Mouse (Mus musculus) cerebellum, adult 18-20 months (tissue): ENCODE measurements around the gene Nr4a2.

Experiments used
- DNase-seq, 2 experiments: peaks; one replicate each; pipeline ENCODE4 v3.0.0; 2021

Nr4a2 gene

DNA sequence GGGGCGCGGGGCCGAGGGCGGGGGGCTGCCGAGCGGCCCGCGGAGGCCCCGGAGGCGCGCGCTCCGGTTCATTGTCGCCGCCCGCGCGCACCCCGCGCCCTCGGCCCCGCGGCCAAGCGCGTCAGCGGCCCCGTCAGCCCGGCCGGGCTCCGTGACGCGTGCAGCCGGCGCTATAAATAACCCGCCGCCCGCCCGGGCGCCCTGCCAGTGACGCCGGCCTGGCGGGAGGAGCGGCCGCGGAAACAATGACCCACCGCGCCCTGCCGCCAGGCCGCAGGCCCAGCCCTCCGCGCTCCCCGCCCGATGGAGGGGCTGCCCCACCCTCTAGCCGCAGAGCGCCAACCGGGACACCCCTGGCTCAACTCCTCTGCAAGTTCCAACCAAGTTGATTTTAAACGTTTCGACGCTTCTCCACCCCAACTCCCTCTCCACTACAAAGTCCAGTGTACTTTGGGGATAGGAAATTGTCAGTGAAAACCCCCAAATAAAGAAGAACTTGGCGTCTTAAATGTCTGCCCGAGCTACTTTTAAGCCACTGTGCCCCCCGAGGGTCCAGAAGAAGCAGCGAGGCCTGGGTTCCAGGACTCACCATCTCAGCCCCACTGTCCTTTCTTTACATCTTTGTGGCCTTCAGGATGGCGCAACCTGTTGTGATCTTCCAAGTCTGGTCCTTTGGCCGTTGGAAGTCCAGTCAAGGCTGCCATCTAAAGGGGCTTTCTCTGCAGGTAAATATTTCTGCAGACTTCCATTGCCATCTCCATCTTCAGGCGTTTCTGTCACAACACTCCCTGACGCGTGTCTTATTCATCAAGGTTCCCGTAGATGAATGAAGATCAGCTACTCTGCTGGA, at the start of gene Nr4a2:
Gene Nr4a2 (minus strand): TSS at position 13 of the 850 bp plus-strand sequence.
- peak; percentile 85 to 96 for DNase-seq

DNA sequence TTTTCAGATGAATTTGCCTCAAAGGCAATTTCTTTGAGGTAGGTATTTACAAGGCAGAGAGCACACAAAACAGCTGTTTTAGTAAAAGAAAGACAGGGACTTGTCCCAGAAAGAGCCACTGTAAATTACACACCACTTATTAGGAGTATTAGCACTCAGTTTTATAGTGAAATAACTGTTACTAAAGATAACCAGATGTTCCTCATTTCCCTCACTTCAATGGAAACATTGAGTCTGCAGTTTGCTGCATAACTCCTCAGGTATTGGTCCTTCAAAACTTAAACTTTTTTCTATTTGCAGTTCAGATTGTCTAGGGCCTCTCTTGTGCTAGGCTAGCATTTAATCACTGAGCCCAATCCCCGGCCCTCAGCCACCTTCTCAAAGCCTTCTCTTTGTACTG, 41.6 kb upstream of the Nr4a2 start:
- DNase-seq: no peak

DNA sequence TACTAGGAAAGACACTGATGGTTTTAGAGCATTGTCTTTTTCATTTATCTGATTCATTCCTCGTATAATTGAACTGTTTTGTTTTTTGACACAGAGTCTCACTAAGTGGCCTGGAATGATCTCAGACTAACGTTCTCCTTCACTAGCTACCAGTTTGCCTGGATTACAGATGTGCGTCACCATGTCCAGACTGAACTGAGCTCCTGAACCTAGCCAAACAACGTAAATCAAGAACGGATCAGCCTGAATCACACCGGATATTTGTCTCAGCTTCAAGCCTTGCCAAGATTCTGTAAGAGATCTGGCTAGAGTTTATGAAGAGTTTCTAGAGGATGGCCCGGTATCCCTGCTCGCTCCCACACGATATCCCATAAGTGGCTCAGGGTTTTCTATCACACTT, 33.0 kb upstream of the Nr4a2 start:
- DNase-seq: no peak

DNA sequence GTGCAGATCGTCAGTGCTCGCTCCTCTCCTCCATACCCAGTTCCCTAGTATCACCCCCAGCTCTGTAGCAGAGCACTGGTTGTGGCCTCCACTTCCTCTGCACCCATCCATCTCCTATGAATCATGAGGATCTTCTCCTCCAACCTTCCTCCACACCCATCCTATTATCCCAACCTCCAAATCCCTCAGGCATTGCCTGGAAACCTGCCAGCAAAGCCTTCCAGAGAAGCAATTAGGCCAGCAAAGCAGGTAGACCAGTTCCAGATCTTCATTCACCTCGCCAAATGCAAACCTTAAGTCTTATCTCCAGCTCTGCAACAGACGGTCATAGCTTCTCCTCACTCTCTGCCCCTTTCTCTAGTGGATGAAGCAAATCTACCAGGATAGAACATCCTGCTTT, 26.0 kb upstream of the Nr4a2 start:
- peak; percentile 4 to 11 for DNase-seq

DNA sequence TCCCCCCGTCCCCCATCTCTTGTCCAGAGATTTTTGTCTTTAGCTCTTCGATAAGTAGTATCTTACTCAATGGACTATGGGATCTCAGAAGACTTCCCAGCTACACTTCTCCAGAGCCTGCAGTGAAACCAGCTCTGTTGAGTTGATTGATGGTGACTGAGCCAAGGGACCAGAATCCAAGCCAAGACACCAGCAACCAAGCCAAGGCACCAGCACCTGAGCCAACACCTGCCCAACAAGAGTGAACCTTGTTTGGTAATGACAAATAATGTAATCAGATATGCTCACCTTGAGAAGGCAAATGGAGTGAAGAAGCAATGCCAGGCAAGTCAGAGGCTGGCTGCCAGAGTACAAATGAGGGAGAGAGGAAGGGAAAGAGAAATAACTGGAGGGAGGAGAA, 24.4 kb upstream of the Nr4a2 start:
- DNase-seq: no peak

DNA sequence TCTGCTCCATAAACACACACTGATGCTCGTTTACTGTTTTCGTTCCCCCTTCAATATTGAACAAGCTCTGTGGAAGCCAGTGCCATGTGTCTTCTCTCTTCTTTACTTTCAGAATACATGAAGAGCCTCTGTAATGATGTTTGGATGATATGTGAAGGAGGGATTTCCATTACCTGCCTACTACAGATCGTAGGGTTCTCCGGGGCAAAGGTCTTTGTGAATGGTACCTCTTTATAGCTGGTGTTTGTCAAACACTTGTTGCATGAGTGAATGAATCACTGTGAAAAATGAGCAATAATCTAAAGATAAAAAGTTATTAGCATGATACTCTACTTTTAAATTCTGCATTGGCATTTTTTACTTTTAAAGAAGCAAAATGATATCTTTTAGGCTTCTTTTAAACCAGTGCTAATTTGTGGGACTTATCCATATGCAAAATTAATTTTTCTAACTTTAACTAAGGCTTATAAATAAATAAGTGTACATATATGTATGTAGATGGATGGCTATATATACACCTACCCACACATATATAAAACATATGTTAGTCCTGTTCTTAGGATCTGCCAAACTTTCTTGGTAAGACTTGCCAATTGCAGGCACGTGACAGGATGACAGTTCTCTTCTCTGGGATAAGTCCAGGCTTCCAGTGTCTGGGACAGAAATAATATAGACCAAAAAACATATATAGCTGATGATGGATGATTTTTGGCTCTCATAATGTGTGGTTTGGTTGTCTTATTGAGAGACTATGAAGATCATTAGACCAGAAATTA, 22.0 kb upstream of the Nr4a2 start:
- DNase-seq: no peak

DNA sequence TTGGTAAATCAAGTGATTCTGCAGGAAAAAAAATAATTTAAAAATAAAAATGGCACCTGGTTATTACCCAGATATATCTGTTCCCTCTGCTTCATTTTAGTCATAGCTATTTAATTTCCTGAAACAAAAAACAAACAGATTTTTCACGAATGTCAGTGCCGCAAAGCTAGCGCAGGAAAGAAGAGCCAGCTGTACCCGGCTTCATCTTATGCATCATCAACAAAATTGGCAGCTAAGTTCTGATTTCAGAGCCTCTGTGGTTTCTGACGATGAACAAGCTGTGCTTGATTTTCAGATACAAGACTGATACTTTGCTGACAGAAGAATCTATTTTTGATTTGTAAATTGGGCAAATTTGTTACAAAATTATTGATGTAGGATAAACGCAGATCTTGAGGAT, 14.8 kb upstream of the Nr4a2 start:
- no peak for DNase-seq

DNA sequence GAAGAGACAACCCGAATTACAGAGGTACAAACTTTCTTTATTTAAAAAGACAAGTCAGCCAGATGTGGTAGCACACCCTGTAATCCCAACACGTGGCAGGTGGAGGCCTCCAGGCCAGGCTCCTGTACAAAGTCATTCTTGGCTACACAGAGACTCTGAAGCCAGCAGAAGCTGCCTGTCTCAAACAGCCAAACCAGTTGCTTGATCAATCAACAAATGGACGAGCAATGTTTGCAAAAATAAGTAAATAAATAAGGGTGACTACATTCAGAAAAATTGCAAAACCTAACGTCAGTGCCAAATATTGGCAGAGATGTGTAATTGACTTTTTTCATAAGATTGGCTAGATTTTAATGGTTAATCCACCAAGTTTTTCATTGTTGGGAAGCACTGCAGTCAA, 3.7 kb upstream of the Nr4a2 start:
- no peak for DNase-seq

DNA sequence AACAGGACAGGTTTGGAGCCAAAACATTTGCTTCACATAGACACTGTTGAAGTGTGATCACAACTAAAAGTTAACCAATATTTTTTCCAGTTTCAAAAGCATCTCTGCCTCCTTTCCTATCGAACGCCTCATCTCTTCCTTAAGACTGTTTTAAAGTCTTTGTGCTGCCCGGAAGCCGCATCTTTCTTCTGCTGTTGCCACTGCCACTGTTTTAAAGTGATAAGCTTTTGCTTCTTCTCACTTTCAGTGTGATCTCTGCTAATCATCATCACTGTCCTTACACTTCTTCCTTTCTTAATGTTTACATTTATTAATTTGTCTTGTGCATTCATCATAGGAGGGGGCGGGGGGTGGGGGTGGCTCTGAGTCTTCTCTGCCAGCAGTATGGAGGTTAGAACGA, 2.1 kb upstream of the Nr4a2 start:
- DNase-seq: no peak

DNA sequence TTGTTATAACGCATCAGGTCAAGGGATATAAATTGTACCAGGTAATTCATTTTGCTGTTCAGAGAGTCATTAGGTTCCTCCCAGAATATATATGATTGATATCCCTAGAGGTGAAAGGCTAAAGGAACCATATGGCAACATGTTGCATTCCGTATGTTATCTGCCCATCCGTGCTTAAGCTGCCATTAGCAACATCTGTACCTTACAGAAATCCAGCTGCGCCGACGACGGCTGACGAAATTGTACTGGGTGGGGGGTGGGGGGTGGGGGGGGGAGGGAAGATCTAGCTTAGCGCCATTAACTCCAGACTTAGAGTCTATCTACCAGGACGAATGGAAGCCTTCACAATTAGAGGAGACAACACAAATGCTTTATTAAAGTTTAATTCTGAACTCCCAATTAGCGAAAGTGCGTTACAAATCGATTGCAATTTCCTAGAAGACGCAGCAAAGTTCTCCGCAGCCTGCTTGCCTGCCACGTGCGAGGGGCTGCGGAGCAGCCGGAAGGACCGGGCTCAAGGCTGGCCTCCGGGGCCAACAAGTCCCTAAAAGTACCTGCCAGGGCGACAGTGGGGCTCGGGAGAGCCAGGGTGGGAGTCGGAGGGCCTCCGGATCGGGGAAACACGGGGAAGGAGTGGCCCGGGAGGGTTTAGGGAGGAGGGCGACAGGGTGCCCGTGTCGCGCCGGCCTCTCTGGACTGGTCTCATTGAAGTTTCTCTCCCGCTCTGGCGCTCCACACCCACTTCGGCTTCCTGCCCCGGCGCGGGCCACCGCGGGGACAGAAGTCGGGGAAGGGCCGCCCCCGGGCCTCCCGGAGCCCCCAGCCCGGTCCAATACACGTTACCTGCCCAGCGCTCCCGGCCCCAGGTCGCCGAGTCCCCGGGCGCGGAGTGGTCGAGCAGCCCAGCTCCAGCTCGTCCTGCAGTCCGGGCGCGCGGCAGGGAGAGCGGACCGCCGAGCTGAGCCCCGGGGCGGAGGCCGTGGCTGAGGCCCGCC, 520 bp downstream of the Nr4a2 start:
- DNase-seq: peak in 1 of 2 experiments; percentile 50

DNA sequence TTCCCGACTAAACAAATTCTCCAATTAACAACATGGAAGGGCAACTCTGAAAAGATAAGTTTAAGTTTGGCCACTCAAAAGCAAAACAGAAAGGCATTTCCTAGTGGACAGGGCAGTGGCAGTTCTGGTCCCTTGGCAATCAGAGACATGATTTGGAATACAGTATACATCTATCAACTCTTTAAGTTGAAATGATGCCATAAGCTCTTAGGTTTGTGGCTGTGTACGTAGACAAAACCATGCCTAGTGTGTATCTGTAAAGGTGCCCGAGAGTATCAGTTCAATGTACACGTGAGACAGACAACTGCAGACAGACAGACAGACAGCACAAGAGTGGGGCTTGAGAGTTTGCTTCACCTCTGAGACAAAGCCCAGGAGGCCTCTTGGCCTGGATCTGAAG, 2.7 kb downstream of the Nr4a2 start:
- DNase-seq: no peak

DNA sequence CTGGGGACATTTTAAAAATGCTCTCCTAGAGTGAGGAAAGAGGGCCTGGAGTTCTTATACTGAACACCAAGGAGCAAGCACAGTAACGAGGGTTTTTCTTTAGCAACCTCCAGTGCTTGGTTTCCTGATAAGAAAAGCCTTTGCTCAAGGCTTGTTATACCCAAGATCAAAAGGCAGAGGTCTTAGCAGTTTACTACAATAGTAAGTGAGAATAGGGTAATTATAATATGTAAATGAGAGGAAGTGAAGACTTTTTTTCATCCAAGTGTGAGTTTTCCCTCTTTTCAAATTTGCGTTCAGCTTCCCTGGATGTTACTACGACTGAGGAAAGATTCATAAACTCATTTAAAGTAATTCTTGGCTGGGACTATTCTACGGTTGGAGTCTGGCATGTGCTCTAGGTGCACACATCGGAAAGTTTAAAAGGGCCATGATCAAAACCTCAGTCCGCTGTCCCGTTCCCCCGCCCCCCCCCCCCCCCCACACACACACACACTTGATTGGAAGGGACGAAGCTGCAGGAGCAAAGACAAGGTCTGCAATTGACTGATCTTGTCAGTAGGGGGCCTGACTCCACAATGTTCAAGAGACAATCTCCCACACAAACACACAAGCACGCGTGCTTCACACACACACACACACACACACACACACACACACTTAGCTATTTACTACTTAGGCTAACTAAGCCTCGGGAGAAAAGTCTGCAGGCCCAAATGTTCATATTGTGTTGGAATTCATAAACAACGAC, 6.4 kb downstream of the Nr4a2 start:
- DNase-seq: peak; percentile 73 to 81

DNA sequence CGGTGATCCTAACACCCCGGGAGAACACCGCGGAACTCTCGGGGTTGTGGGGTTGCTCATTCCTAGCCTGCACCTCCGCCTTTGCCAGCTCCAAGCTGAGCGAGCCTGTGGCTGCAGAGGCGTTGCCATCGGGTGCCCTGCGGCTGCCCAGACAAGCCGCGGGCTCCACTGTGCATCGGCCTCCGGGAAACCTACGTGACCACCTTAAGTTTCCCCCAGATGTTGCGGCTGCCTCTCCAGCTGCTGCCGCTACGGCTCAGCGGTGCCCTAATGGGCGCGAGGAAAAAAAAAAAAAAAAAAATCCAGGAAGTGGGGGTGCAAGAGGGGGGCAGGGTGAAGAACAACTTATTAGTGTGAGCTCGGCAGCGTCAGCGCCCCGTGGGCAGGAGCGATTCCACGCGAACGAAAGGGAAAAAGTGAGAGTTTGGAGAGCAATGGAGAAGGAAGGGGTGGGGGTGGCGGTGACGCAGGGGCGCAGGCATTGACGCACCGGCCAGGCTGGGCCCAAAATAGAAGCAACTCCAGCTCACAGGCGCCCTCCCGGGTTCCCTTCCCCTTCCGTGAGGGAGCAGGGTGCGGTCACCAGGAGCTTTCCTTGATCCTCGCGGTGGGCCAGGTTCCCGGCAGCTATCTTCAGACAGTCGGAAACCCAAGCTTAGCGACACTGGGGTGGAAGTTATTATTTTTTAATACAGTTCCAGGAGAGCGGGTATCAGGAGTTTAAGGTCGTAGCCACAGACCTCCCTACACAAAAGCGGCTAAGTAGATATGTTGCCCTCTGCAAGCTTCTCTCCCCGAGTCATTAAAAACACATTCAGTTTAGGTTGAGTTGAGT, 7.2 kb downstream of the Nr4a2 start:
- DNase-seq: peak; percentile 84 to 88

DNA sequence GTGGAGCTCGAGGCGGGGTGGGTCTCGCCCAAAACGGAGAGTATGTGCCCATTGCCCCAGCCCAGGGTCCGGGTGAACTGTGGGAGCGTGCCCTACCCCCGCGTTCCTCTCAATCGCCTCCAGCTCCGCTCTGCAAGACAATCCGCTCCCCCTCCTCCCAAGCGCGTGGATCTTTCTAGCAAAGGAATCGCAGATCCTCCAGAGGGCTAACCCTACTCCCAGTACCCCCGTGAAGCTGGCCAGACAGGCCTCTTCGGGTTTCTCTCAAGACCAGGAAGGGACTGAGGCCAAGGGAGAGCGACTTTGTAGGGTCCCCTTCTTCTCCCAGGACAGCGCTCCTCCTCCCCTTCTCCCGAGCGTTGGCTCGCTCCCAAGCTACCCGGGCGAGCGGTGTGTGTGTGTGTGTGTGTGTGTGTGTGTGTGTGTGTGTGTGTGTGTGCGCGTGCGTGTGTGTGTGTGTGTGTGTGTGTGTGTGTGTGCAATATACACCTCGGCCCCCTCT, 7.9 kb downstream of the Nr4a2 start:
- peak; percentile 67 to 79 for DNase-seq

DNA sequence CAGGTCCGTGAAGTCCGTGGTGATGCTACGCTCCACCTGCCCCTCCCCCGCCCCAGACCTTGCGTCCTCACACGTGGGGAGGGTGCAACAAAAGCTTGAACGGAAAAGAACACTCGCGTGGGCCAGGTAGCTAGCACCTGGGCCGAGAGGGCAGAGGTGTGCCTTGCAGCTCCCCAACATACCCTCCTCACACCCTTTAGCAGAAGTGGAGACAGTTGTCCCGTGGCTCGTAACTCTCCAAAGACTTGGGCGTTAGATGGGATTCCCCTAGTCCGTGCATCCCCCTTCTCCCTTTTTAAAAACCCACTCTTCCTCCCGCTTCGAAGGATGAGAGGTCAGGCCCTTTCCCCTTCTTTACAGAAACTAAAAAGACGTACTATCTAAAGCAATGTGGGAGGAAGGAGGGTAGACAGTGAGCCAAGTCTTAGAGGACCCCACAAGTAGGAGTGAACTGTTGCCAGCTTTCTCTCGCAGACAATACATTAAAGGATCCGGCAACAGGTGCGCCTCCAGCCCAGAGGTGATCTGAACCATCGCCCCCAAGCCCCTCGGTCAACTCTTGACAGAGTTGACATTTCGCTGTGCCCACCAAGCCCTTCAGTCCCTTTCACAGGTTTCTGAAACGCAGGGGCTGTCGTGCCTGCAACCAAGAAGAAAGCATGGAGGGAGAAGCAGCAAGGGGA, 8.5 kb downstream of the Nr4a2 start:
- DNase-seq: peak; percentile 45 to 58

DNA sequence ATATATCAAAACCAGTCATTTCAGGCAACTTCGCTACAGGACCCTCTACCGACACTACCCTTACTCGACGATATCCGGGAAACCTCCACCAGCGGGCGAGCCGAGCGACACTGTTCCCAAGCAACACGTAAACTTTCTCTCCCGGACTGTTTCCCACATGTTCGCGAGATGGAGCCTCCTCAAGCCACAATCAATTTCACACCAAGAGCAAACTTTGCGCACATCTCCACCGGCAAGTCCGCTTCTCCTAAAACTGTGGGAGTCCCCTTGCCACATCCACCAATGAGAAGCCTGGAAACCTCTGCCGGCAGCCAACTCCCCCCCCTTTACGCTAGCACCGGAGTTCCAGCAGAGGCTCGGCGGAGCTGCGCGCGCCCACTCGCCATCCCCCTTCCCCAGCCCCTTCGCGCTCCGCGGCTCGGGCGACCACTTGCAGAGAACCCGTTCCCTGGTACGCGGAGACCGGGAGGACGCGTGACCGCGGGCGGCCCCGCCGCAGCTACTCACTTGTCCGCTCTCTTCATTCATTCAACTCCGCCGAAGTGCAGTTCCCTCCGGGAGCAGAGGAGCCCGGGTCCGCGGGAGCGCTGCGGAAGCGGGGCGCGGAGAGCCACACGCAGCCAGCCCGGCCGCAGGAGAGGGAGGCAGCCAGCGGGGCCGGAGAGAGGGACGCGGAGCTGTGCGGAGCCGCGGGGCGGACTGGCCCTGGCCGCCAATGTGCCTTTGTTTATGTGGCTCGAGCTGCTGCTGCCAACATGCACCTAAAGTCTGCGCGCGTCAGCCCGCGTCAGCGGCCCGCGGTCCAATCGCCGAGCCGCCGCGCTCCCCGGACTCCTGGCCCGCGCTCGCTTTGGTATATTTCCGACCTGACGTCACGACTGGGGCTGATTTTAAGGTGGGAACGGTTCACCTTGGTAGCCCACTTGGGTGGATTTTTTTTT, 9.3 kb downstream of the Nr4a2 start:
- DNase-seq: peak; percentile 91 to 93

DNA sequence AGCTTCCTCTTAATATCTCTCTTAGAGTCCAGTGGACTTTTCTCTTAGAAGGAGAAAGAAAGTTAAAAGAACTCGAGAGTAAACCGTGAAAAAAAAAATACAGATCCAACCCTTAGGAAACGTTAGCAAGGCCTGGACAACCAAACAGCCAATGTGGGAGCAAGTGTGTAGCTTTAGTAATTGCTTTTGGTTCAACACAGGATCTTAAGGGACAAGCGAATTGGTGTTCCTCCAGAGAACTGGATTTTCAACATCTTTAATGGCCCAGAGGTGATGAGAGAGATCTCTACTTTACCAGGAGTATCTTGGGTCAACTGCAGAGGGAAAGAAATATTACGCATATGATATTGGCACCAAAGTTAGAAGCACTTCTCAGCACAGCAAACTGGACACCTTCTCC, 10.4 kb downstream of the Nr4a2 start:
- DNase-seq: no peak

DNA sequence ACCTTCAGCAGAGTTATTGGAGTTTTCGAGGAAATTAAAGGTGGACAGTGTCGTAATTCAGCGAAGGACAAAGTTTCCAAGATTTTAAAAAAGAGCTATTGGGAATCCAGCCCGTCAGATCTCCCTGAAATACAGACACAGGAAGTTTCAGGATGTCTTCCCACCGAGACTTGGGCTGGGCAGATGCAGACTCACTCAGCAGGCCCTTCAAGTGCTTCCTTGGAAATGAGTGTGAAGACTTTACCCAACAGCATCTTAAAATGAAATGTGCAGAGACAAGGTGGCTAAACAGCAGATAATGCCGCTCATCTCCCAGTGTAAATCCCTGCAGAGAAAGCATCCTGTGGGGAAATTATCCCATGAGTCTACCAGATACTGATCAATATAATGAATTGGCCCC, 10.9 kb downstream of the Nr4a2 start:
- no peak for DNase-seq
